Mouse (Mus musculus): Measurements from ENCODE around the gene Fgf12. TPM values are rescaled to one million over a fixed set of nuclear protein-coding genes. Genes with fewer than 3 reads are reported as not detected.

Gene Fgf12
- total RNA-seq, 1 experiment from 2014 or later, result 0.45 TPM

DNA sequence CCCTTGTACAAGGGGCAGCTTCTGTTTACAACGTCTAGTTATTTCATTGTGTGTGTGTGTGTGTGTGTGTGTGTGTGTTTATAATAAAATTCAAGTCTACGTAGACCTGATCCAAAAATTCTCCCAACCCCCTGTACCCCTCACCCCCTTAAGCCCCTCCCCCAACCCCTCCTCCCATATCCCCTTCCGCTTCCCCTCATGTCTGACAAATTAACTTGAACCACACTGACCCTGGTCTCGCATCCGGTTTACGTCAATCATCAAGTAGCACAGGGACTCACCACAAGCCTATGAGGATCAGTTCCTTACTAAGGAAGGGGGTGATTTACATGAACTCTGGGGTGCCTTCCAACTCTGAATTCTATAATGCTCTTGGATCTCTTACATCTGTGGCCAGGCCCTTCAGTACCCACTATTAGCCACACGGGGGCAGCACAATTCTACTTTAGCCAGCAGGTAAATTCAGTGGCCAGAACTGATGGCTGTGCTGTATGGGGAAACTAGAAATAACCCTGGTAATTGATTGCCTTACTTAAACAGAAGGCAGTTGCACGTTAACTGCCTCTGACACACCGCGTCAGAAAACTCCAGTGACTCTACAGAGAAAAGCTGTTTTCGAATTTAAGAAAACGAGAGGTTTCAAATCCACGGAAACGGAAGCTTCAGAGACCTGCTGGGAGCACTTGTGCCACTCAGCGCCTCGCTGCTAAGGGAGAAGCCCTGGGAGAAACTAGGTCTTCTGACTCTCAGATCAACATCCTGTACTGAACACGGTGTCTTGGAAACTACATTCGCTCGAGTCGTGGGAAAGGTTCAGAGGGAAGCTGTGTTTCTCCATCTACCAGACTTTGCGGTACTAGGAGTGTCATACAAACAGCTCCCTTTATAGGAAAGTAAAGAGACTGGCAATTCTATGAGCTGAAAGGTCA lies 235.0 kb downstream of the Fgf12 start:
- peak; percentile 84 to 98 for ATAC-seq (replicated peaks in 1 of 2; ENCODE audit: insufficient read depth in 1 of 2, low FRiP score in 2 of 2, low TSS enrichment in 1 of 2, low read depth in 1 of 2, poor library complexity in 2 of 2, severe bottlenecking in 2 of 2)

DNA sequence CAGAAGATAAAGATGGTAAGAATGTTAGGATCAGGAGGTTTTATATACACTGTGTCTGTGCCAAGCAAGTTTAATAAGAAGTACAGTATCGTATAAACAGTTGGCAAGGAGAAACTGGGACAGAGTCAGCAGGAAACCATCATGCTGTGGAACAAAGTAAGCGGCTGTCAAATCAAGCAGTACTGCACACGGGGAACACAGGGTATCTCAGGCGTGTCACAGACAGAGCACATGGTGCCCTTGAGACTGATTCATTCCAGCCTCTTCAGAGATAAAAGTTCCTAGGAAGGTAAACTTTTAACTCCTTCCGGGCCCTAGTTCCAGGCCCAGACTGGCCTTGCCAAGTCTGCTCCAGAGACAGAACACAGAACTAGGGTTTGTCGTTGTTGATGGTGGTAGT lies 240.4 kb downstream of the Fgf12 start:
- ATAC-seq (replicated peaks in 1 of 2; ENCODE audit: insufficient read depth in 1 of 2, low FRiP score in 2 of 2, low TSS enrichment in 1 of 2, low read depth in 1 of 2, poor library complexity in 2 of 2, severe bottlenecking in 2 of 2), result no peak

DNA sequence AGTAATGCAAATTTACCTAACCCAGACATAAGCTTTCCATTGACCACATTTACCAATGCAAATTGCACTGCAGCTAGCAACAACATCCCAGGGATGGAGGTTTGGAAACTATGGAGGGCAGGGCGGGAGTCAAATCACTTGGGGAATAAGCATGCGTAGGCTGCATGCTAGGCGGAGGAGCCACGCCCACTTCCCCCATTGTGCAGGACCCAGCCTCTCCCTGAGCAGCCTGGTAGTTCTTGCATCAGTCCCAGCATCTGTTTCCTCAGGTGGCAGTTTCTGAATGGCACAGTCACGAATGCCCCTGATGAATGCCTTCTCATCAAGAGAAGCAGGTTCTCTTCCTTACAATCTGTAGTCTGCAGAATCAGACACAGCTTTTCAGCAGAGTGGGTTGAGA lies 241.5 kb downstream of the Fgf12 start:
- ATAC-seq (replicated peaks in 1 of 2; ENCODE audit: insufficient read depth in 1 of 2, low FRiP score in 2 of 2, low TSS enrichment in 1 of 2, low read depth in 1 of 2, poor library complexity in 2 of 2, severe bottlenecking in 2 of 2), result peak; percentile 97 to 98

DNA sequence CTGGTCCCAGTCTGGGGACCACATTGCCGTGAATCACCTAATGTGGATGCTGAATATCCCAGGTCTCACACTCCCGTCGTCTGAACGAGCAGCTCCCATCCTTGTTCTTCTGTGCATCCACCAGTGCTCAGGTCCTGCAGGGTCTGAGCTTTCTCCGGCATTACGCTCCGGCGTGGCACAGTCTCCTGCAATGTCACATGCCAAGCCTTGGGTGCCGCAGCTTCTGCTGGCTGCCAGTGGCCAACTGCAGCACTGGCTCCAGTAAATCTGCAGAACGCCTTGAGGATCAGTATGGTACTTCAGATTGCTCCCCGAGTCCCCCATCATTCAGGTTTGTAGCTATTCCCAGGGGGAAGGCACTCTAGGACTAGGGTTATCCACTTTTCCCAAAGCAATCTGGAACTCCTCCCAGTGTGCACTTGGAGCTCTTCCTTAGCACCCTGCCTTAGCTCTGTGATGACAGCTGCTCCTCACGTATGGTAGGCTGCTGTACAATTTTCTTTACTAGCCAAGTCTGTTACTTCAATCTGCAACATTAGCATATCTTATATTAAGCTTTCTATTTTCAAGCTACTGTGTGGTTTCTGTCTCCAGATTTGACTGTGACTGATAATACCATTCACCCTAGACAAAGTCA lies 254.8 kb downstream of the Fgf12 start:
- ATAC-seq (replicated peaks in 1 of 2; ENCODE audit: insufficient read depth in 1 of 2, low FRiP score in 2 of 2, low TSS enrichment in 1 of 2, low read depth in 1 of 2, poor library complexity in 2 of 2, severe bottlenecking in 2 of 2), result no peak

GRCm38 (mm10) chr16:28491711-28492110 lies 261.2 kb downstream of the Fgf12 start:
- no peak for ATAC-seq (replicated peaks in 1 of 2; ENCODE audit: insufficient read depth in 1 of 2, low FRiP score in 2 of 2, low TSS enrichment in 1 of 2, low read depth in 1 of 2, poor library complexity in 2 of 2, severe bottlenecking in 2 of 2)

DNA sequence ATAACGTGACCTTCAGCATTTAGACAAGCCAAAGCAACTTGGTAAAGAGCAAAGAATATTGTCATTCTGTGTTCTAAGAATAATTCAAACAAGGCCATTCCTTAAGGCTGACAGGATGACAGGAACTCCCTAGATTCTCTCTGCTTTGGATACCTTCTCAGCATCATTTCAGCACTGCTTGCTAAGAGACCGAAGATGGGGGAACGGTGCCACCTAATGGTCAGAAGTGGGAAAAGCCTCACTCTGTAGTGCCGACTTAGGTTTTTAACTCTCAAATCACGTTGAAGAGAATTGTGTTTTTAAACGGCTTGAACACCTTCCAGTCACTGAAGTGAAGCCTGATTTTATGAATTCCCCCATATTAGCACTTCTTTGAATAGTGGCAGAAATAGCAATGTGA lies 262.4 kb downstream of the Fgf12 start:
- ATAC-seq (replicated peaks in 1 of 2; ENCODE audit: insufficient read depth in 1 of 2, low FRiP score in 2 of 2, low TSS enrichment in 1 of 2, low read depth in 1 of 2, poor library complexity in 2 of 2, severe bottlenecking in 2 of 2), result peak; percentile 82 to 86

- no peak for ATAC-seq (replicated peaks in 1 of 2; ENCODE audit: insufficient read depth in 1 of 2, low FRiP score in 2 of 2, low TSS enrichment in 1 of 2, low read depth in 1 of 2, poor library complexity in 2 of 2, severe bottlenecking in 2 of 2)
These were observed 267.9 kb downstream of the Fgf12 start for GRCm38 (mm10) chr16:28484920-28485319.

DNA sequence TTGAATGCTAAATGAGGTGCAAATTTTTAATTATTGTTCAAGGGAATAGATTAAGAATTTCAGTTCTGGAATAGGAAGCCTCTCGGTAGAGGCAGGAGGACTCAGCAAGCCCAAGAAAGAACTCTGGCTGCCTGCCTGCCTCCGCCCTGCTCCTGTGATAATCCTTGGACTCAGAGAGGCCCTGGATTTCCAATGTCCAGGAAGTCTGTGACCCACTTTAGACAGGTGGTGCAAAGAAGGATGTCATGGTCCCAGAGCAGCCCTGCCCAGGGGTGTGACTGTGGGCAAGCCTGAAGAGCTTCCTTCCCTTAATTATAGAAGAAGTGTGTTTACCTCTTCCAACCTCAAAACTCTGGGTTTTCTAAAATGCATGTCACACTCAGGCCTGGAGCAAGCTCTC lies 273.8 kb downstream of the Fgf12 start:
- ATAC-seq (replicated peaks in 1 of 2; ENCODE audit: insufficient read depth in 1 of 2, low FRiP score in 2 of 2, low TSS enrichment in 1 of 2, low read depth in 1 of 2, poor library complexity in 2 of 2, severe bottlenecking in 2 of 2), result peak in 1 of 2 experiments; percentile 25; a peak in 1 of 4 replicates

DNA sequence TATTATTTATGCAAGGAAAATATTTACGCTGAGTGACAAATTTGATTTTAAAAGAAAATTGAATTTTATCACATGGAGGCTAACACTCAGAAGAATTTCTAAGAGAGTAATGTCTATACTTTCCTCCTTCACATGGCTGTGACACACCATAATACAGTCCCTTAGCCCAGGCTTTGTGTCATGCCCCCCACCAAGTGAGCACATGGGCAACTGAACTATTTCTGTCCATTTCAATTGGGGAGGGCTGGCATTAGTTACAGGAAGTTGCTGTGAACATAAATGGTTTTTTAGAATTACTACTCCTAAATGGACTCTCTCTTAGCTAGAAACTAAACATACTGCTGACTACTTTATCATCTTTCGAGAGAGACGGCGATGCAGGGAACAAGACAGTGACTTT lies 276.2 kb downstream of the Fgf12 start:
- ATAC-seq (replicated peaks in 1 of 2; ENCODE audit: insufficient read depth in 1 of 2, low FRiP score in 2 of 2, low TSS enrichment in 1 of 2, low read depth in 1 of 2, poor library complexity in 2 of 2, severe bottlenecking in 2 of 2), result no peak

DNA sequence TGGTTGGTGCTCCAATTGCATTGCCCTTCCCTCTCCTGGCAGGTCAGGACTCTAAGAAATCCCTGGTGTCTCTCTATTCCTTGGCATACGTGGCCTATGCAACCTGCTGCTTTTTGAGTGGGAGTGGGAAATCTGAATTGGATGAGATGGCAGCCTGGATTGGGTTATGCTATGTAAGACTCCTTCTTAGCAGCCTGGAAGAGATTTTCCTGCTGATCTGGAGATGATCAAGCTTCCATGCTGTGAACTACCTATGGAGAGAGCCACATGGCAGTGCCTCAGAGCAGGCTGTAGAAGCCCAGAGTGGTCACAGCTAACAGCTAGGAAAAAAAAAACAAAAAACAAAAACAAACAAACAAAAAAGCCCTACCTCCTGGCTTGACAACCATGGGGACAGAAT lies 277.3 kb downstream of the Fgf12 start:
- no peak for ATAC-seq (replicated peaks in 1 of 2; ENCODE audit: insufficient read depth in 1 of 2, low FRiP score in 2 of 2, low TSS enrichment in 1 of 2, low read depth in 1 of 2, poor library complexity in 2 of 2, severe bottlenecking in 2 of 2)

- ATAC-seq (replicated peaks in 1 of 2; ENCODE audit: insufficient read depth in 1 of 2, low FRiP score in 2 of 2, low TSS enrichment in 1 of 2, low read depth in 1 of 2, poor library complexity in 2 of 2, severe bottlenecking in 2 of 2), result no peak
These were observed 298.0 kb downstream of the Fgf12 start for GRCm38 (mm10) chr16:28454821-28455220.

- ATAC-seq (replicated peaks in 1 of 2; ENCODE audit: insufficient read depth in 1 of 2, low FRiP score in 2 of 2, low TSS enrichment in 1 of 2, low read depth in 1 of 2, poor library complexity in 2 of 2, severe bottlenecking in 2 of 2), result no peak
These were observed 305.8 kb downstream of the Fgf12 start for GRCm38 (mm10) chr16:28447114-28447455.

GRCm38 (mm10) chr16:28446334-28447113 lies 306.3 kb downstream of the Fgf12 start:
- ATAC-seq (replicated peaks in 1 of 2; ENCODE audit: insufficient read depth in 1 of 2, low FRiP score in 2 of 2, low TSS enrichment in 1 of 2, low read depth in 1 of 2, poor library complexity in 2 of 2, severe bottlenecking in 2 of 2), result 0 out of 4 replicates have a peak, but pooled peaks of 1 of the 2 experiments have one; percentile 15

- 0 out of 4 replicates have a peak, but pooled peaks of 1 of the 2 experiments have one; percentile 29 for ATAC-seq (replicated peaks in 1 of 2; ENCODE audit: insufficient read depth in 1 of 2, low FRiP score in 2 of 2, low TSS enrichment in 1 of 2, low read depth in 1 of 2, poor library complexity in 2 of 2, severe bottlenecking in 2 of 2)
These were observed 307.0 kb downstream of the Fgf12 start for GRCm38 (mm10) chr16:28445800-28446333.

DNA sequence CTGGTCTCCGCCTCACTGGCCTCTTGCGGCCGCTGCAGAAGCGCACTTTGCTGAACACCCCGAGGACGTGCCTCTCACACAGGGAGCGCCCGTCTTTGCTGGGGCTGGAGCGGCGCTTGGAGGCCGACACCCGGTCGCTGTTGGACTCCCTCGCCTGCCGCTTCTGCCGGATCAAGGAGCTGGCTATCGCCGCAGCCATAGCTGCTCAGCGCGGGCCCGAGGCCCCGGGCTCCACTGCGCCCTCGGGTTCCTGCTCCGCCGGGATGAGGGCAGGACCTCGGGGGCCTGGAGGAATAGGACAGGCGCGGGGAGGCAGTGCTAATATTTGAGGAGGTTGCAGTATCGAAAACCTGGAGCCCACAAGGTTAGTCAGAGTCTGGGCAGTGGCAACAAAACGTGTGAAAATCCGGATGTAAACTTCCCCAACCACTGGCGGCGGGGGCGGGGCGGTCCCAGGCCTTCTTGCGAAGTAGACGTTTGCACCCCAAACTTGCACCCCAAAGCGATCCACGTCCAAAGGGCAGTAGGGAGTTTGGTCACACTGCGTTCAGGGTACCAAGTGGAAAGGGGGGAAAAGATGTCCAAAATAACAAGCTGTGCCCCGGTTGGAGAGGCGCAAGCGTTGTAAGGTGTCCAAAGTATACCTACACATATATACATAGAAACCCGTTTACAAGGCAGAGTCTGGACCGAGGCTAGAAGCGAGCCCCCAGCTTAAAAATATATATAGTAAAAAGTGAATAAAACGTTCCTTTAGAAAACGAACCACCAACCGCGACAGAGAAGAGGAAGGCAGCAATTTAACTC lies 307.7 kb downstream of the Fgf12 start:
- peak in 1 of 2 experiments; percentile 31; a peak in 2 of 4 replicates for ATAC-seq (replicated peaks in 1 of 2; ENCODE audit: insufficient read depth in 1 of 2, low FRiP score in 2 of 2, low TSS enrichment in 1 of 2, low read depth in 1 of 2, poor library complexity in 2 of 2, severe bottlenecking in 2 of 2)

- ATAC-seq (replicated peaks in 1 of 2; ENCODE audit: insufficient read depth in 1 of 2, low FRiP score in 2 of 2, low TSS enrichment in 1 of 2, low read depth in 1 of 2, poor library complexity in 2 of 2, severe bottlenecking in 2 of 2), result no peak
These were observed 331.3 kb downstream of the Fgf12 start for GRCm38 (mm10) chr16:28421617-28422016.

Measured in hematopoietic stem cell, adult 5-6 weeks (primary cell).